Mouse (Mus musculus) spleen, adult 2 months (tissue): ENCODE results near the gene Foxe3. TPM values are rescaled to one million over a fixed set of nuclear protein-coding genes. Genes with fewer than 3 reads are reported as not detected.

Experiments used
- DNase-seq, 2 experiments: peaks; one replicate each; pipeline versions ENCODE4 v3.0.0 to v3.0.0-alpha.2; 2012 to 2021; ENCODE audit warnings: low spot score in 2 of 2, low read depth in 1 of 2
- H3K27ac ChIP-seq: fragments of 200-500 bp; 2 replicates; pipeline ENCODE4 v1.5.1; 2012; ENCODE audit warnings: low read length, inconsistent platforms; ENCODE audit not compliant: insufficient read depth
- H3K27me3 ChIP-seq: fragments of 200-500 bp; 2 replicates; pipeline ENCODE4 v1.6.1; 2012; ENCODE audit warnings: mild to moderate bottlenecking, moderate library complexity, low read length, inconsistent platforms; ENCODE audit not compliant: control insufficient read depth, insufficient read depth
- H3K36me3 ChIP-seq: fragments of 200-500 bp; 2 replicates; pipeline ENCODE4 v1.6.1; 2012; ENCODE audit warnings: mild to moderate bottlenecking, low read length, inconsistent platforms; ENCODE audit not compliant: control insufficient read depth, insufficient read depth
- H3K4me1 ChIP-seq: fragments of 200-500 bp; 2 replicates; pipeline ENCODE4 v1.6.1; 2011; ENCODE audit warnings: inconsistent platforms; ENCODE audit not compliant: control insufficient read depth, insufficient read depth, insufficient read length
- H3K4me3 ChIP-seq: fragments of 200-500 bp; 2 replicates; pipeline ENCODE4 v1.5.1; 2011; ENCODE audit warnings: mild to moderate bottlenecking, inconsistent platforms; ENCODE audit not compliant: insufficient read depth, insufficient read length; ENCODE audit errors: extremely low read depth
- CTCF ChIP-seq: fragments of 200-500 bp; IDR thresholded peaks from 2 replicates; pipeline ENCODE4 v1.5.1; 2011; ENCODE audit warnings: mild to moderate bottlenecking, inconsistent platforms; ENCODE audit not compliant: insufficient read depth, insufficient read length, insufficient replicate concordance; ENCODE audit errors: extremely low read depth
- POLR2A ChIP-seq: fragments of 200-500 bp; IDR thresholded peaks from 2 replicates; pipeline ENCODE4 v1.6.1; 2011; ENCODE audit warnings: low read depth, low read length, inconsistent platforms
- WGBS: fragments of 180-500 bp; shearing (Covaris S2); methylation state at CpG from one replicate; pipeline ENCODE4 v1.1.7; 2018; 5-methylcytosine and 5-hydroxymethylcytosine counted together
- polyA plus RNA-seq: library from polyadenylated mRNA; depleted of rRNA; stranded (reverse); fragments of >200 nt; gene quantifications from 2 replicates; pipeline ENCODE4 v1.2.3, GENCODE M21; 2012

Foxe3 gene
- polyA plus RNA-seq, 1 experiment = not detected

DNA sequence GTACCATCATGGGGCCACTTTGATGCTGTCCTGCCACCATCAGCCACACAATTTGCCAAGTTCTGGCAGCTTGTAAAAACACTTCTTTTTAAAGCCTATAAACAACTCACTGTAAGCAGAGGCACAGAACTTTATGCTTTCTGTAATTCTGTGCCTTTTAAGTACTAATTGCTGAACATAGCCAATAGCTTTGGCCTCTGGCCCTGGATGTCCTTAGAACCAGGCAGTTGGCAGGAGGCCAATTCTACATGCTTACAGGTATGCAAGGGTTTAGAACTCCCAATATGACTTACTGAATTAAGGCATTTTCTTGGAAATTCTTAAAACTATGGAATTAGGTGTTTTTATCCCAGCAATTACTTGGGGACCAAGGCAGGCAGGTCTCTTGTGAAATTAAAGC, 31.6 kb upstream of the Foxe3 start:
- Histone ChIP-seq H3K4me3 (no peak overlapping the region), H3K27ac (no peak overlapping the region), H3K36me3 (peaks cover 5% of the 10 kb centered on the region), H3K27me3 (no peaks in the 10 kb centered on the region), H3K4me1 (no peaks in the 10 kb centered on the region)
- TF ChIP-seq POLR2A (no peak), CTCF (no peak)
- DNase-seq = no peak

DNA sequence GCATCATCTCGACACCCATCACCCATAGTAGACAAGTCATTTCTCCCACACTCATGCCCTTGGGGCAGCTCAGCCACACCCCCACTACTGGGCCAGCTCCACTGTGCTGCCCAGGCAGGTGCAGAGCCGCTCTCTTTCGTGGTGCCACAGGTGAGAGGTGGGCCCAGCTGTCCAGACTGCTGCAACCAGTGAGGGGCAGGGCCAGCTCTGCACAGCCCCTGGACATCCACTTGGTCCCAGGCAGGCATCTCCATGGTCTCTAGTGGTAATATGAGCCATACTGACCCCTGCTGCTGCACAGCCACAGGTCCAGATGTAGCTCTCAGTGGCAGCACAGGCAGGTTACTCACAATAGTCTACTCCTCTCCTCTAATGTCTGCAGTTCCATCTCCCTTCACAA, 27.4 kb upstream of the Foxe3 start:
- WGBS = 86% methylated on average over 3 of the region's 3 CpGs
- Histone ChIP-seq H3K4me1 (no peaks in the 10 kb centered on the region), H3K27me3 (no peaks in the 10 kb centered on the region), H3K36me3 (no peaks in the 10 kb centered on the region; the same call in 1 of the 2 replicates), H3K27ac (no peak overlapping the region), H3K4me3 (no peak overlapping the region)
- TF ChIP-seq CTCF = no peak
- TF ChIP-seq POLR2A = no peak
- DNase-seq = no peak

DNA sequence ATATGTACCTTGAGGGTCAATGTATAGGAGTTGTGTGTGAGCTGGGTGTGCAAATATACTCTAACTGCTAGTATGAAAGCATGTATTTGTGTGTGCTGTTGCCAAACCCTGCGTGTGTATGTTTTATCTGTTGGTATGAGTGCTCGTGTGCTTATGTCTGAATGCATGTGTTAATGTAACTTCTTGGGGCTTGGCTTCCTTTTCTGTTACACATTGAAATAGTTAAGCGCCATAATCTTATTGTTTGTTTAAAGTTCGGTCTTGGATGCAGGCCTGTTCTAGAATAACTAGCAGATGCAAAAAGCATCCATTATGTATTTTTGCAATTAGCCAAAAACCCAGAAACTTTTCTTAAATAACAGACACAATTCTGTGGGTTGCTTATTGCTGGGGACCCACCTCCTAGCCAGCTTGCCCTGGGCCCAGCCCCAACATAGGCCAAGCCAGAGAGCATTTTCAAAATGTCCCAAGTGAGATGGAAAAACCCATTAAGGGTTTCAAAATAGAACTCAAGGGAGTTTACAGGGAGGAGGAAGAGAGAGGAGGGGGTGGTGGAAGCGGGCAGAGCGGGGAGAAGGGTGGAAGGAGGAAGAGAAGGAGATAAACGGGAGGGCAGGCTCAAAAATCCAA, 22.2 kb upstream of the Foxe3 start:
- no peak overlapping the region for H3K4me3 ChIP-seq
- H3K27me3 ChIP-seq = no peaks in the 10 kb centered on the region
- no peaks in the 10 kb centered on the region for H3K36me3 ChIP-seq
- 69% methylated on average over 7 of the region's 7 CpGs for WGBS
- no peaks in the 10 kb centered on the region for H3K4me1 ChIP-seq
- no peak for DNase-seq
- no peak for TF ChIP-seq POLR2A
- TF ChIP-seq CTCF = no peak
- H3K27ac ChIP-seq = no peak overlapping the region

DNA sequence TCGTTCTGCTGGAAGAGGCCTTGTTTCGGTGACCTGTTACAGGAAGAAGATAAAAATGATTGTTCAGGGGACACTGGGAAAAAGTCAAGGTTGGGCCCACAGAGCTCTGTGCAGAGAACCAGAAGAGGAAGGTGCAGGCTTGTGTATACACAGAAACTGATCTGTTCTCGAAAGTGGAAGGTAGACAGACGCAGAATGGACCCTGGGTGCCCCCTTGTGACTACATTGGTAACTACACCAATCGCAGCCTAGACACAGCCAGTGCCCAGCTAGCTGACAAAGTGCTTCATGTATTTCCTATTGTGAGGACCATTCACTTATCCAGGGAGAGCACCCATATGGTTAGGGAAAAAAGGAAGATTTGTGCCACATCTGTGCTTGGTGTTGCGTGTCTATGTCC, 21.6 kb upstream of the Foxe3 start:
- H3K4me3 ChIP-seq = no peak overlapping the region
- 25% methylated on average over 6 of the region's 6 CpGs for WGBS

DNA sequence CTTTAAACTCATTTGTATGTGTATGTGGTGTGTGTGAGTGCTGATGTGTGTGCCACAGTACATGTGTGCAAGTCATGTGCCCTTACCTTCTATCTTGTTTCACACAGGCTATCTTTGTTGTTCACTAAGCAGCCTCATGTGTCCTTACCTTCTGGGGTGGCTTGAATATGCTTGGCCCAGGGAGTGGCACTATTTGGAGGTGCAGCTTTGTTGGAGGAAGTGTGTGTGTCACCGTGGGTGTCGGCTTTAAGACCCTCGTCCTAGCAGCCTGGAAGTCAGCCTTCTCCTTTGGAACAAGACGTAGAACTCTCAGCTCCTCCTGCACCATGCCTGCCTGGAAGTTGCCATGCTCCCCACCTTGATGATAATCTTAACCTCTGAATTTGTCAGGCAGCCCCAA, 20.6 kb upstream of the Foxe3 start:
- H3K27me3 ChIP-seq = no peaks in the 10 kb centered on the region
- WGBS = 84% methylated on average over 4 of the region's 4 CpGs
- TF ChIP-seq CTCF (no peak), POLR2A (no peak)

More for the DNA sequence above, 21.6 kb upstream of the Foxe3 start:
- Histone ChIP-seq H3K4me1 (no peaks in the 10 kb centered on the region), H3K27ac (no peak overlapping the region), H3K27me3 (no peaks in the 10 kb centered on the region), H3K36me3 (no peaks in the 10 kb centered on the region)
- peak; percentile 19 to 74 for DNase-seq
- peak; percentile 72; the same call in 1 of the 2 replicates for TF ChIP-seq CTCF
- no peak; the same call in 1 of the 2 replicates for TF ChIP-seq POLR2A

DNA sequence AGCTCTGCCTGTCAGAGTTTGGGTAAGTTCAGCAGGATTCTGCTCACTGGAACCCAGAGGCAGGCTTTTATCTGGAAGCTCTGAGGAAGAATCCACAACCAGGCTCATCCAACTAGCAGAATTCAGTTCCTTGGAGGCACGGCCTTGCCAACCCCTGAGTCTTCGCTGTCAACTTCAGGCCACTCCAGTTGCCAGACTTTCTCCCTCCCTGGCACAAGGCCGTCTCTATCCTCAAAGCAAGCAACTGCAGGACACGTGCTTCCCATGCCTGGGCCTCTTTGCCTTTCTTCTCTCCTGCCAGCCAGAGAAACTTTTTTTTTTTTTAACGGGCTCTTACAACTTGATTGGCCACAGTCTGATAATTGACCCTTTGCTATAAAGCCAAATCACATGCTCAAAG, 19.2 kb upstream of the Foxe3 start:
- Histone ChIP-seq H3K36me3 (no peaks in the 10 kb centered on the region), H3K27ac (no peak overlapping the region), H3K27me3 (no peaks in the 10 kb centered on the region), H3K4me1 (no peaks in the 10 kb centered on the region), H3K4me3 (no peak overlapping the region)
- TF ChIP-seq CTCF (no peak), POLR2A (no peak)
- 81% methylated on average over 5 of the region's 5 CpGs for WGBS
- DNase-seq = no peak

More for the DNA sequence above, 20.6 kb upstream of the Foxe3 start:
- H3K27ac ChIP-seq = no peak overlapping the region
- no peak overlapping the region for H3K4me3 ChIP-seq
- no peaks in the 10 kb centered on the region for H3K4me1 ChIP-seq
- no peaks in the 10 kb centered on the region for H3K36me3 ChIP-seq
- no peak for DNase-seq

DNA sequence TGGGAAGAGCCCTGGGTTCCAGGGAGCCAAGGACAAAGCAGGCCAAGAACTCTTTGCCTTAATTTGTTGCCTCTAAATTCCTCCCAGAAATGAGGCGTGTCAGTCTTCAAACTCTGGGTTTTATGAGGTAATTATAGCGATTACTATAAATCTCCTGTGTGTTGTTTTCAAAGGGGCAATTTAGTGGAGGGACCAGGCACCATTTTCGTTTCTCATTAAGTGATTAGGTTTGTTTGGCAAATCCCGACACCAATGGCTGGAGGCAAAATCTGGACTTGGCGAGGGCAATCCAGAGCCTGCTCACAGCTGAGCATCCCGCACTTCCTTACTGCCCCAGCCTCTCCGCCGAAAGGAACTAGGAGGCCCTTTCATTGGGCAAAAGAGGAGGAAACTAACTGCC, 16.8 kb upstream of the Foxe3 start:
- TF ChIP-seq CTCF (no peak), POLR2A (no peak)

More for the DNA sequence above, 16.8 kb upstream of the Foxe3 start:
- H3K27me3 ChIP-seq = no peaks in the 10 kb centered on the region
- 86% methylated on average over 8 of the region's 8 CpGs for WGBS
- DNase-seq = no peak
- no peak overlapping the region for H3K4me3 ChIP-seq
- H3K4me1 ChIP-seq = no peaks in the 10 kb centered on the region
- no peaks in the 10 kb centered on the region for H3K36me3 ChIP-seq
- no peak overlapping the region for H3K27ac ChIP-seq
